Mouse (Mus musculus) liver, embryonic 14 days (tissue): ENCODE data around the gene Cphx2. TPM values are rescaled to one million over a fixed set of nuclear protein-coding genes. Genes with fewer than 3 reads are reported as not detected.

Experiments used
- polyA plus RNA-seq: library from polyadenylated mRNA; depleted of rRNA; stranded (reverse); fragments of >200 nt; gene quantifications from 2 replicates; pipeline ENCODE4 v1.2.3, GENCODE M21; 2012; rRNA removed

The Cphx2 gene
- polyA plus RNA-seq = not detected in 2 replicates

DNA sequence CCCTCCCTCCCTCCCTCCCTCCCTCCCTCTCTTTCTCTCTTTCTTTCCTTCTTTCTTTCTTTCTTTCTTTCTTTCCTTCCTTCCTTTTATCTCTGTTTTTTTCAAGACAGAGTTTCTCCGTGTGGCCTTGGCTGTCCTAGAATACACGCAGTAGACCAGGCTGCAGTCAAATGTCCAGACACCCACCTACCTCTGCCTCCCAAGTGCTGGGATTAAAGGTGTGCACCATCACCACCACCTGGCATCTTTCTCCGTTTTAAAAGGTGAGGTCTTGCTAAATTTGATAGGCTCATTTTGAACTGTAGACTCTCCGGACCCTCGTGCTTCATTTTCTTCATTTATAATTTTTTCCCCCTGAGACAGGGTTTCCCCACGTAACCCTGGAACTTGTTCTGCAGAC, at the start of gene Cphx2:
TSS of gene Cphx2 (plus strand) at position 301 of the 400 bp plus-strand sequence.

DNA sequence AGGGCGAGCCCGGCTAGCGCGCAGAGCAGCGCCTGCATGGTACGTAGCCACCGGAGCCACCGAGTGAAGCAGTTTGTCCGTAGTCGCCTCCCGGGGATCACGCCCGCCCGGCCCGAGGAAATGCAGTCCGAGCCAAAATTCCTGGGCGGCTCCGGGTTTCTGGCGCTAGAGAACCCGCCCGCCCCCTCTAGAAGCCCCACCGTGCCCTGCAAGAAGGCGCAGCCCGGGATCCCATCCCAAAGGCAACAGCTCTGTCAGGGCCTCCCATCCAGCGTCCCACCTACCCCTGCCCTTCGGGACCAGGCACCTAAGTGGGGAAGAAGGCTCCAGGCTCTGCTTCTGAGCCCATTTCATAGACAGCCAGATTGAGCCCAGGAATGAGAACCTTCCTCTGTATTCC, 38.7 kb upstream of the Cphx2 start, which contains the start of gene Gm9780:
TSS of gene Gm9780 (minus strand) at position 101 of the 400 bp plus-strand sequence.

DNA sequence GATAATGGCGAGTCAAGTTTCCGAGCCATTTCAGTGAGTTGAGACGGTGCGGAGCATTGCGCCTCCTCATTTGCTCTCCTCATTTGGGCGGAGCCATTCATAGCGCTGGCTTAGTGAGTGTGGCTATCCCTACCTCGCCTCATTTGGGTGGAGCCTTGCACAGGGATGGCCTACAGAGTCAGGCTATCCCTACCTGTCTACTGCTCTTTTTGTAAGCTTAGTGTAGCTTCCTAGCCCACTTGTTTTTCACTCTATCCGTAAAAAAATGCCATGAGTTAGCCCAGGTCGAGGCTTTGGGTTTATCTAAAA, 14.0 kb upstream of the Cphx2 start, which contains the start of gene Tmem254c:
TSS of gene Tmem254c (minus strand) at position 31 of the 309 bp plus-strand sequence.

DNA sequence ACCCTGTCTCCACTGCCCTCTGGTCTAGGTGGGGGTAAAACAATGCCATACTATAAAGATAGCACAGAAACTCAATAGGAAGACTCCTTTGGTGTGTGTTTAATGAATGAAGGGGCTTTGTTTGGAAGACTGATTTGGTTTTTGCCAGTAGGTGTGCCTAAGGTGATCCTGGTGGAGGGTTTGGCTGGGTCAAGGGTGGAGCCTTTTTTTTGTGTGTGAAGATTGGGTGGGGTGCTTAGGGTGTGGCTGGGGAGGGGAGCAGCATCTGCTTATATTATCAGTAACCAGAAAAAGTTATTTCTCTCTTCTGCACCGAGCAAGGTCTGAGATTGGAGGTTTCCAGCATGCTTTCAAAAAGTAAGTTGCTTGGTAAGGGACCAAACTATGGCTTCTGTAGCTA, 681 bp downstream of the Cphx2 start, which contains the start of gene Cphx3:
TSS of gene Cphx3 (plus strand) at position 301 of the 400 bp plus-strand sequence.

DNA sequence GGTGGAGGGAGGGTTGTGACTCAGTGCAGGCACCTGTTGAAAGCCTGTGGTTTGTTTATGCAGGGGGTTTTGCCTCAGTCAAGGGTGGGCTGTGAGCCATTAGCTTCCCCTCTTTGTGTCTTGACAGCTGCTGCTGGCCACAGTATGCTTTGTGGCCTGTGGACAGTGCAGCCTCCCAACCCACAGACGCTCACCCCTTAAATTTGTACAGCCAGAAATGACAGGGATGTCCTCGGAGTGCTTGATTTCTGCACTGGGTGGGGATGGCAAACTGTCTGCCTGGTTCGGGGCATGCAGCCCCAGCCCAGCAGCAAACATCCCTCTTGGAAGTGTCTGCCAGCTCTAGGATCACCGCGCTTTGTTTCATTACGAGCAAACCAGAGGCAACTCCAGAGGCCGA, 36.8 kb downstream of the Cphx2 start, which contains the start of gene Duxbl2:
TSS of gene Duxbl2 (plus strand) at position 200 of the 400 bp plus-strand sequence.

Other genes starting within 250 kb of the Cphx2 start
- gene Anxa11, start 239.4 kb upstream of the Cphx2 start, polyA plus RNA-seq = 4.7 and 6.2 TPM in 2 replicates
- gene Plac9a, start 178.4 kb upstream of the Cphx2 start, polyA plus RNA-seq = 0.18 and 0.37 TPM in 2 replicates
- gene Tmem254a, start 153.8 kb upstream of the Cphx2 start, polyA plus RNA-seq = 0.96 and 1.3 TPM in 2 replicates
- gene Cphx1, start 143.2 kb upstream of the Cphx2 start, polyA plus RNA-seq = 0.08 TPM in 1 of 2 replicates, not detected in the other
- gene Duxbl1, start 102.9 kb upstream of the Cphx2 start, polyA plus RNA-seq = 0.06 and 0.16 TPM in 2 replicates
- gene Gm9780, start 38.8 kb upstream of the Cphx2 start, polyA plus RNA-seq = 1.8 and 4.6 TPM in 2 replicates
- gene Tmem254c, start 14.2 kb upstream of the Cphx2 start, polyA plus RNA-seq = 5.4 and 7.5 TPM in 2 replicates
- gene Cphx3, start 781 bp downstream of the Cphx2 start, polyA plus RNA-seq = 0.16 and 0.20 TPM in 2 replicates
- 0.05 TPM in 1 of 2 replicates, not detected in the other for gene Duxbl2, start 36.8 kb downstream of the Cphx2 start, polyA plus RNA-seq
- gene Plac9b, start 101.0 kb downstream of the Cphx2 start, polyA plus RNA-seq = 1.2 and 1.3 TPM in 2 replicates
- 6.5 and 8.2 TPM in 2 replicates for gene Tmem254b, start 125.5 kb downstream of the Cphx2 start, polyA plus RNA-seq
- gene Duxbl3, start 176.4 kb downstream of the Cphx2 start, polyA plus RNA-seq = 0.12 TPM in 1 of 2 replicates, not detected in the other